Mouse (Mus musculus) embryonic facial prominence, embryonic 15.5 days (tissue): ENCODE measurements around the gene Clic5. TPM values are rescaled to one million over a fixed set of nuclear protein-coding genes. Genes with fewer than 3 reads are reported as not detected.

Experiments used
- ATAC-seq: fragments of 200-750 bp; cut with Nextera tagmentation; 2 replicates; pipeline ENCODE4 v1.8.0; 2017; ENCODE audit warnings: low read depth, moderate TSS enrichment; ENCODE audit not compliant: insufficient number of reproducible peaks, low FRiP score, low TSS enrichment
- H3K27ac ChIP-seq: fragments of 300-500 bp; sonication (generic); replicated peaks from 2 replicates; pipeline ENCODE4 v1.5.1; 2015; ENCODE audit warnings: mild to moderate bottlenecking, inconsistent platforms
- H3K27me3 ChIP-seq: fragments of 300-500 bp; sonication (generic); 2 replicates; pipeline ENCODE4 v1.6.1; 2015; ENCODE audit warnings: inconsistent platforms
- H3K36me3 ChIP-seq: fragments of 300-500 bp; sonication (generic); 2 replicates; pipeline ENCODE4 v1.6.1; 2015; ENCODE audit warnings: mild to moderate bottlenecking, inconsistent platforms
- H3K4me1 ChIP-seq: fragments of 300-500 bp; sonication (generic); 2 replicates; pipeline ENCODE4 v1.6.1; 2015; ENCODE audit warnings: inconsistent platforms
- H3K4me2 ChIP-seq: fragments of 300-500 bp; sonication (generic); replicated peaks from 2 replicates; pipeline ENCODE4 v1.6.1; 2015; ENCODE audit warnings: mild to moderate bottlenecking, inconsistent platforms
- H3K4me3 ChIP-seq: fragments of 300-500 bp; sonication (generic); replicated peaks from 2 replicates; pipeline ENCODE4 v1.5.1; 2015; ENCODE audit warnings: mild to moderate bottlenecking, inconsistent platforms
- H3K9ac ChIP-seq: fragments of 300-500 bp; sonication (generic); 2 replicates; pipeline ENCODE4 v1.6.1; 2015; ENCODE audit warnings: inconsistent platforms
- H3K9me3 ChIP-seq: fragments of 300-500 bp; sonication (generic); replicated peaks from 2 replicates; pipeline ENCODE4 v1.6.1; 2016; ENCODE audit warnings: inconsistent platforms
- WGBS: fragments of 180-500 bp; shearing (Covaris S2); methylation state at CpG from one replicate; pipeline ENCODE4 v1.1.7; 2015; 5-methylcytosine and 5-hydroxymethylcytosine counted together
- polyA plus RNA-seq: library from polyadenylated mRNA; unstranded; fragments of >200 nt; fragmentation: Nextera tagmentation; extraction: Ambion mirVana; gene quantifications from 2 replicates; pipeline ENCODE4 v1.2.1, GENCODE M21; 2015

Clic5 gene
- polyA plus RNA-seq, 1 experiment from 2014 or later: 1.1 TPM

DNA sequence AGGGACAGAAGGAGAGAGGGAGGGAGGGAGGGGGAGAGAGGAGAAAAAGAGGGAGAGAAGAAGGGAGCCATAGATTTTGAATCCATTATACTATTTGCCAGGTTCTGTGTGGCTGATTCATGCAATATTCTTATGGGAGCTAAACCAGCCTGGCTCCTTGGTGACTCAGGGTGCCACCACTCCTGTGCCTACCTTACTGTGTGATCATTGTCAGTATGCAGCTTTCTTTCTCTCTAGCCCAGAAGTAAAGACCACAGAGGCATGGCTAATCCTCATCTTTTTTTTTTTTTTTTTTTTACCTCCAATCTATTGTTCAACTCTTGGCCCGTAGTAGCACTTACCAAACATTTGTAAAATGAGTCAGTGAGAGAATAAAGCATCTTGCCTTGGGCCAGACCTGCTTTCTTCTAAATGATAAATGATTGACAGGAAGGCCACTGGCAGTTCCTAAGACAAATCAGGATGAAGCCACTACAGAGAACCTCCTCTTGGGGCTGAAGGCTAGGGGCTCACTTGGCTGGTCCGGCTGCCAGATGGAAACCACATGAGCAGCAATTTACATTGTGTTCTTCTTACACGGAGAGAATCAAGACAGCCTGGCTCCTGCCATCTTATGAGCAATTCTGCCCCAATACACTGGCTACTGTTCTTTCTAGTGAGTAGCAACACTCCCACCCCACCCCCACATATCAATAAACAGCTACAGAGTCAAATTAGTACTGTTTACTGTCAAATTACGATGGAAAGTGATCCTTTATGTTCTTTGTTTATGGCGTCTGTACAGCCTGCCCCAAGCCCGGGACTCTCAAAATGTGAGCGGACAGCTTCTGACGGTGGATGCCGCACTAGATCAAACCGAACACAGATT lies 139.1 kb downstream of the Clic5 start:
- Histone ChIP-seq H3K4me3 (peak overlapping the region; percentile 2; the same call in 1 of the 2 replicates), H3K27me3 (no peaks in the 10 kb centered on the region), H3K27ac (peak overlapping the region; percentile 48; the same call in 1 of the 2 replicates), H3K36me3 (no peaks in the 10 kb centered on the region), H3K4me2 (peak overlapping the region; percentile 38), H3K9me3 (no peaks in the 10 kb centered on the region), H3K9ac (no peak overlapping the region), H3K4me1 (peaks cover 10% of the 10 kb centered on the region)
- whole genome bisulfite sequencing: 21% methylated on average over 10 of the region's 10 CpGs
- ATAC-seq: no peak

DNA sequence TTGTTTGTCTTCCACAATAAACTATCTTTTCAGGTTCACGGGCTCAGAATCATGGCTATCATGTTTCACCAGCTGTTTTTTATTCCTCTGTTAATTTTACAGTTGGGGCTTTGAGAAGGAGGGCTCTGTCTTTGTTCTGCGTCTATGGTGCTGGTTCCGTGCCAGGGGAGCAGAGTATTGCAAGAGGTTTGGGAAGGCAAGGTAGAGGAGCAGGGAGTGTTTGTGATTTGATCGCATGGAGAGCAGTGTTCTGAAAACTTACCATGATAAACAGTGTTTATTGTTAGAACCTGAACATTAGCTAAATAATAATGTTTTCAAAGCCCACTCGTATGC lies 139.7 kb downstream of the Clic5 start:
- peak overlapping the region; percentile 2; the same call in 1 of the 2 replicates for H3K4me3 ChIP-seq
- H3K36me3 ChIP-seq: no peaks in the 10 kb centered on the region
- H3K4me1 ChIP-seq: peaks cover 10% of the 10 kb centered on the region
- no peak for ATAC-seq
- H3K27ac ChIP-seq: peak overlapping the region; percentile 48; the same call in 1 of the 2 replicates
- 26% methylated on average over 5 of the region's 5 CpGs for WGBS
- no peak overlapping the region for H3K9ac ChIP-seq
- H3K9me3 ChIP-seq: no peaks in the 10 kb centered on the region
- H3K27me3 ChIP-seq: no peaks in the 10 kb centered on the region
- peak overlapping the region; percentile 38 for H3K4me2 ChIP-seq

Other genes with a start within 250 kb of the Clic5 start
- gene Enpp5, start 109.8 kb upstream of the Clic5 start, polyA plus RNA-seq: 17.3 and 21.9 TPM in 2 replicates
- gene Enpp4, start 82.8 kb upstream of the Clic5 start, polyA plus RNA-seq: 3.5 and 3.8 TPM in 2 replicates